27 mouse cellular contexts compared by ENCODE assay signal in genomic region chr12:77296119-77296518, GRCm38 (mm10).
"Had no signal": no experiment of that assay in that cellular context is flagged by ENCODE, and none has a peak within 500 bp of the region (broad histone marks: within the 10 kb centered on the region; RNA-seq: fewer than 3 reads in every experiment).

No protein-coding gene starts in this region.

- ATAC-seq: forebrain, embryonic 13.5 days; forebrain, embryonic 14.5 days; forebrain, embryonic 15.5 days; forebrain, embryonic 16.5 days; forebrain, postnatal 0 days had no signal

- H3K9ac ChIP-seq: embryonic facial prominence, embryonic 12.5 days; embryonic facial prominence, embryonic 13.5 days; embryonic facial prominence, embryonic 15.5 days; forebrain, embryonic 12.5 days; forebrain, embryonic 13.5 days; forebrain, embryonic 15.5 days; forebrain, postnatal 0 days had no signal

- DNase-seq: cerebellum, adult 9-11 months; cerebellum, postnatal 10 days; cerebellum, postnatal 14 days; cerebellum, postnatal 25 days; cerebellum, postnatal 36 days; embryo, embryonic 11 days; forebrain, postnatal 0 days; gastrocnemius, adult 2 months; gastrocnemius, postnatal 10 days; gastrocnemius, postnatal 14 days; gastrocnemius, postnatal 25 days; gastrocnemius, postnatal 36 days; heart, adult 11 months; heart, adult 18-20 months; heart, adult 2 months had no signal

- H3K36me3 ChIP-seq: embryonic facial prominence, embryonic 10.5 days; embryonic facial prominence, embryonic 12.5 days; embryonic facial prominence, embryonic 13.5 days; embryonic facial prominence, embryonic 15.5 days; forebrain, embryonic 10.5 days; forebrain, embryonic 12.5 days; forebrain, embryonic 15.5 days; heart, embryonic 10.5 days had no signal

- H3K4me3 ChIP-seq: embryonic facial prominence, embryonic 10.5 days; embryonic facial prominence, embryonic 12.5 days; embryonic facial prominence, embryonic 13.5 days; embryonic facial prominence, embryonic 15.5 days; erythroblast, embryonic 14.5 days; forebrain, embryonic 10.5 days; forebrain, embryonic 12.5 days; forebrain, embryonic 13.5 days; forebrain, embryonic 15.5 days; gastrocnemius, adult 2 months; heart, adult 2 months; heart, embryonic 10.5 days had no signal

- H3K4me2 ChIP-seq: embryonic facial prominence, embryonic 12.5 days; embryonic facial prominence, embryonic 13.5 days; embryonic facial prominence, embryonic 15.5 days; forebrain, embryonic 12.5 days; forebrain, embryonic 13.5 days; forebrain, embryonic 15.5 days had no signal

- H3K27me3 ChIP-seq: embryonic facial prominence, embryonic 12.5 days; embryonic facial prominence, embryonic 13.5 days; embryonic facial prominence, embryonic 15.5 days; forebrain, embryonic 12.5 days; forebrain, embryonic 13.5 days; forebrain, embryonic 15.5 days had no signal

- H3K9me3 ChIP-seq: embryonic facial prominence, embryonic 10.5 days; embryonic facial prominence, embryonic 12.5 days; embryonic facial prominence, embryonic 13.5 days; embryonic facial prominence, embryonic 15.5 days; forebrain, embryonic 10.5 days; forebrain, embryonic 12.5 days; forebrain, embryonic 13.5 days; forebrain, embryonic 15.5 days; heart, embryonic 10.5 days had no signal

- H3K27ac ChIP-seq: embryonic facial prominence, embryonic 10.5 days; embryonic facial prominence, embryonic 12.5 days; embryonic facial prominence, embryonic 13.5 days; embryonic facial prominence, embryonic 15.5 days; forebrain, embryonic 10.5 days; forebrain, embryonic 12.5 days; forebrain, embryonic 13.5 days; forebrain, embryonic 15.5 days; gastrocnemius, adult 2 months; heart, adult 2 months; heart, embryonic 10.5 days had no signal

- H3K4me1 ChIP-seq: embryonic facial prominence, embryonic 10.5 days; embryonic facial prominence, embryonic 12.5 days; embryonic facial prominence, embryonic 15.5 days; forebrain, embryonic 12.5 days; forebrain, embryonic 15.5 days; heart, embryonic 10.5 days had no signal
